Mouse (Mus musculus) c-Kit-positive CD71-negative TER-119-negative erythroid progenitor cells, embryonic 14.5 days (primary cell): Measurements from ENCODE around the gene Zdhhc17.

ENCODE experiments used
- DNase-seq: peaks from one replicate; pipeline ENCODE4 v3.0.0-alpha.2; 2013; ENCODE audit warnings: low read depth

Zdhhc17 gene

DNA sequence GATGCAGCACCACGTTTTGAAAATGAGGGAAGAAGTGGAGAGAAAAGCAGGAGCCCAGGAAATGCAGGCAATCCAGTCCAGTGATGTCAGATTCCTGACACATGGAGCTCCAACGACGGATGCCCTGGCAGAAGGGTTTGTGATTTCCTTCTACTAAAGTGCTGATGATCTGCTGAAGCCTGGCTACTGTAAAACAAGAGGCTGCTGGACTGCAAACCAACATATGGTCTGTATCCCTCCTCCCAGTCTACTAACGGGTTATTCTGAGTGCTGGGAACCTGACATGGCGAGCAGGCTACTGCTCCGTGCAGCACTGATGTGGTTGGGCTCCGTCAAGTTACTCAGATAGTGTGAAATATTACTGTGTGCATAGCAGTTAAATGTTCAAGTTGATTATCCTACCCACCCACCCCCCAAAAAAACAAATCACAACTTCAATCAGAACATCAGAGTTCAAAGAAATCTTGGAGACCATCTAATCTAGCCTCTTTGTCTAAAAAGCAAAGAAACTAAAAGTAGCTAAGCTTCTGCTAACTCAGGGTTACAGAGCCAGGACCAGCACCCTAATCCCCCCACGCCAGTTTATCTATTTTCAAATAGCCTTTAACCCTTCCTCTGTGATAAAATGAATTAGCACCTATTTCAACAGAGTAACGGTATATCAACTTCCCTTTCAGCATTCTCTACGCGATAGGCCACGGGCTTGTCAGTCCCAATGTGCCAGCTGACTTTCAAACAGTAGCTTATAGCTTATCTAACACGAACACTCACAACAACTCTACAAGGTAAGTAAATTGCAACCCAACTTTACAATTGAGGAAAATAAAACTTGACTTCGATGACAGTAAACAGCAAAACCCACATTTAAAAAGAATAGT, 4.1 kb downstream of the Zdhhc17 start:
- DNase-seq = no peak

DNA sequence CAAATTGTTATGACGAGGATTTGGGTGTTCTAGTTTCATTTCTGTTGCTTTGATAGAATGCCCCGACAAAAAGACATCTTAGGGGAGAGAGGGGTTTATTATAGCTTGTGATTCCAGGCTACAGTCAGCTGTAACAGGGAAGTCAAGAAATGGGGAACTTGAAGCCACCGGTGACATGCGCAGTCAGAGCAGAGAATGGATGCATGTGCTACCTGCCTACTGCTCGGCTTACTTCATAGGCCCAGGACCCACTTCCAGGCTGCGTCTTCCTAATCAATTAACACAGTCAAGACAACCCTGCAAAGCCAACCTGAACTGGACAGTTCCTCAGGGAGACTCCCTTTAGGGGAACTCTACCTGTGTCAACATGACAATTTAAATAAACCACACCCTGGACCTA, 5.7 kb downstream of the Zdhhc17 start:
- no peak for DNase-seq

DNA sequence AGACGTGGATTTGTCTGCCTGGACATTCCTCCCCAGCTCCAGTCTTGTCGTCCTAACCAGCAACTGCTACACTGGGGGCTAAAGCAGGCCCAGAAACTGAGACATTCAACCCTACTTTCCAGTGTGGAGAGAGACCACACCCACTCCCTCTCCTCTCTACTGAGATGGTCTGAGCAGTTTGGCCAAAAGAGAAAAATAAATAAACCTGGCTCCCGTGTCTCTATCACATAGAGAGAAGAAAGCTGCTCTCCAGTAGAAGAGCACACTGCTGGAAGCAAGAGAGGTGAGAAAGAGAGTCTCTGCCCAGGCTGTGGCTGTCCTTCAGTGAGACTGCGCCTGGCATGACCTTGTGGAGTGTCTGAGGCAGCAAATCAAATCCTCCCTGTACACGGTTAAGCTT, 10.7 kb downstream of the Zdhhc17 start:
- no peak for DNase-seq

DNA sequence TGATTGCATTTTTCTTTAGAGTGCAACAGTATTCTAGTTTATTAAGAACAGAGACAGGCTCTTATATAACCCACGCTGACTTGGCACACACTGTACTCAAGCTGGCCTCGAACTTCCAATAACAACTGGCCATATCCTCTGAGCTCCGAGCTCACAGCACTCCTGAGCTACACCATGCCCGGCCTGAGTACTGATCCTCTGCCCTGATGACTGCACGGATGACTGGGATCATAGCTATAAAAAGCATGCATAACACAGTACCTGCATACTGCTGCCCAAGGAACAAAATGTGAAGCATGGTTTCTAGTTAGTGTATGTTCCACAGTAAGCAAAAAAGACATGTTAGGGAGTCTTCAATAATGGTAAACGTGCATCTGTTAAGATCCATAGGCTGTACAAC, 12.8 kb downstream of the Zdhhc17 start:
- DNase-seq = no peak

DNA sequence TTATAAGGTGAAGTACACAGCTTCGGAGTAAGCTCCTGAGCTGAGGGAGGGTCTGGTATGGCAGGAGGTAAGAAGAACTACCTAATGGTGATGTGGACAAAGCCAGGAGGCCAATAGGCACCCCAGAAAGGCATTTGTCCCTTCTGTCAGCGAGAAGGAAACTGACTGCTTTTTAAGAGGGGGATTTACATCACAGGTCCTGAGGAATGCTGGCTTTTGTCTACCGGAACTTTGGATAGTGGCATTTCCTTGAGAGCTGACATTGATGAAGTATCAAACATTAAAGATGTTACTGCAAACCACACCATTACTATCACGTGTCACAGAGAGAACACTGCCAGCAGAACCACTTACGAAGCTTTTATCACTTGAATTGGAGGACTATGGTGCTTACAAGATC, 15.2 kb downstream of the Zdhhc17 start:
- DNase-seq = no peak

DNA sequence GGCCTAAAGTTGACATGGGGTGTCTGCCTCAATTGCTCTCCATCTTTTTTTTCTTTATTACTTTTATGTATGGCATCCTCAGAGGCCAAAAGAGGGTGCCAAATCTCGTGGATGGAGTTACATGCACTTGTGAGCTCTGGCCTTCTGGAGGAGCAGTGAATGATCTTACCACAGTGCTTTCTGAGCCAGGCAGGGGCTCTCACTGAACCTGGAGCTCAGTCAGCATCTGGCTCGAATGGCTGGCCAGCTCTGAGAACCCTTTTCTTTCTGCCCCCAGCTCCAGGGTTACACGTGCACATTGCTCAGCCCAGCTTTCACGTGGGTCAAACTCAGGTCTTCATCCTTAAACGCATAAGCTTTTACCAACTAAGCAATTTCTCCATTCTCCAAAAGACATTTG, 16.7 kb downstream of the Zdhhc17 start:
- no peak for DNase-seq

DNA sequence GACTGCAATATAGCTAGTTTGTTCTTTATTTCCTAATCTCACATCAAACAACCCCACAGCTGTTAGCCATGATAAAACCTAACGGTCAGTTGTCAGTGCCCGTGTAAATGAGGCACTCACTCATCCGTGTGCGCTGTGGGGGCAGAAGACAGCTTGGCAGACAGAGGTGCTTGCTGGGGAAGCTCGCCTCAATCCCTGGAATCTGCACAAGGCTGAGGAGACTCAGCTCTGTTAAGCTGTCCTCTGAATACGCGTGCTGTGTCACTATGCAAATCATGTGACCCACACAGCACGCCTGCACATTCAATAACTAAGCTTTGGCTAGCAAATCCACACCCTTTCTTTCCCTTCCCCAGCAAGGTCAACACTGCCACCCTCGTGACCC, 17.9 kb downstream of the Zdhhc17 start:
- no peak for DNase-seq

DNA sequence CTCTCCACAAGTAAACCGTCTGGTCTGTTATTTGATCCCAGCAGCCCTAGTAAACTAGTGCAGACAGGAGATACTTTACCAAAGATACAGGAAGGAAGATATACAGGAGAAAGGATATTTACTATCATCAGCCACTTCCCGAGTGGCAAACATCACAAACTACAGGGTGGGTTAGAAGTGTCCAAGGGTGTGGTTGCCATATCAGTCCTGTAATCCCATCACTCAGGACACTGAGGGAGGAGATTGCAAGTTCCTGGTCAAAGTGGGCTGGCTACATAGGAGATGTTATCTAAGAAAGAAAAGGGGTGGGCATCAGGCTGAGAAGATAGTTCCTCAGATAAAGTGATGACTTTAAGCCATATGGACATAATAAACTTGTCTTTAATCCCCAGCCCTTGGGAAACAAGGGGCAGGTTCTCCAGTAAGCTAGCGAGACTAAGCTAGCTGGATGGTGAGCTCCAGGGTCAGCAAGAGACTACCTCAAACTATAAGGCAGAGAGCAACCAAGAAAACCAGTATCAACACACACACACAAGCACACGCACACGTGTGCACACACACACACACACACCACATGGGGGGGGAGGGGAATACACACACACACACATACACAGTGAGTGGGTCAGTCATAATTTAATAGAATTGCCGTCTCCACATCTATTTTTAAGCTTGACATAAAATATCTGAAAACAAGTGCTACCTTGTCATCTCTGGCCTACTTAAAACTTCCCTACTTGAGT, 18.5 kb downstream of the Zdhhc17 start:
- no peak for DNase-seq

DNA sequence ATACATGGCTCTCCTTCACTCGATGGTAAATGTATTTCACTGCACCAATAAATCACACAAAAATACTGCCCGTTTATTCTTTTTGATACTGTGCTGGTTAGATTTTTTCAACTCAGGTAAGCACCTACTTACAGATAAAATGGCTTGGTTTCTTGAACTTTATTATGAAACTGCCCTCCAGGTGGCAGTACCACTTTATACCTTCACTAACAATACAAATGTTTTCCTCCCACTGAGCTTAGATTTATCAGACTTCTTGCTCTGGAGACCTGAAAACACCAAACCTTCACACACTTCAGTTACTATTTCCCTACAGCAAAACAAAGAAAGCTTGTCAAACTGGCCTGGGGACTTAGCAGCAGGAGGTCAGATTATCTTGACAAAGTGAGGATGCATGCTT, 20.2 kb downstream of the Zdhhc17 start:
- no peak for DNase-seq

DNA sequence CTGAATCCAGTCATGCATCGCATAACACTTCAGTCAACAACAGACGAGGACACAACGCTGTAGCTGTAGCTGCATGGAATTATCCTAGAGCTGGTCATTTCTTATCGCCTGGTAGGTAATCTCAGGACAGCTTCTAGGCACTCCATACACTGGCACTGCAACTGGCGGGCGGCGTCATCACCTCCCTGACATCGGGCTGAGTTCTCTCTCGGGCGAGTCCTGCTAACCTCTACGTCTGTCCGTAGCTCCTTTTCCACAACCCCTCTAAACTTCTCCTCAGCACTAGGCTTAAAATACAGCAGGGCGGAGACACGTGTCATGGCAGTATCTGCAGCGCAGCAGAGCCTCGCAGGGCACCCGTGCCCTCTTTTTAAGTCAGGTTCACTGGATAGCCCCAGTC, 23.3 kb downstream of the Zdhhc17 start:
- no peak for DNase-seq

DNA sequence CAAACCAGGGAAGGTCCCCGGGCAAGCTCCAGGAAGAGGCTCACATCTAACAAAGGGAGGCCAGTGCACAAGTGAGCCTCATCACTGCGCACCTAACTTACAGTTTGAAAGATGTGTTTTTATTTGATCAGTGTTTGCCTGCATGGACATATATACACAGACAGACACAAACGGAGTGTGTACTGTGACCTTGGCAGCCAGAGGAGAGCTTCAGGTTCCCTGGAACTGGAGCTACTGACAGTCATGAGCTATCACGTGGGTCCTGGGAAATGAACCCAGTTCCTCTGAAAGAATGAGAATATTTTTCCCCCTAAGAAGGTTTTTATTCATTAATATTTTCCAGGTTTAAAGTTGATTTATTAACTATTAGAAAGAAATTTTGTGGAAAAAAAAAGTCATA, 27.2 kb downstream of the Zdhhc17 start:
- DNase-seq = no peak

DNA sequence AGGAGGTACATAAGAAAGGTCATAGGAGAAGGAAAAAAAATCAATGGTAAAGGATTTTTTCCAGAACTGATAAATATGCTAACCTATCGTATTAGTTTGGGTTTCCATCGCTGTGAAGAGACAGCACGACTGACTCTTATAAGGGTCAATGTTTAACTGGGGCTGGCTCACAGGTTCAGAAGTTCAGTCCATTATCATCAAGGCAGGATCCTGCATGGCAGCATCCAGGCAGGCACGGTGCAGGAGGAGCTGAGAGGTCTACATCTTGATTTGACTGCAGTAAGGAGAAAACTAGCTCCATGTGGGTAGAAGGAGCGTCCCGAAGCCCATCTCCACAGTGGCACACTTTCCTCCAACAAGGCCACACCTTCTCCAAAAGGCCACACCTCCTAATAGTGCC, 29.5 kb downstream of the Zdhhc17 start:
- DNase-seq = no peak

DNA sequence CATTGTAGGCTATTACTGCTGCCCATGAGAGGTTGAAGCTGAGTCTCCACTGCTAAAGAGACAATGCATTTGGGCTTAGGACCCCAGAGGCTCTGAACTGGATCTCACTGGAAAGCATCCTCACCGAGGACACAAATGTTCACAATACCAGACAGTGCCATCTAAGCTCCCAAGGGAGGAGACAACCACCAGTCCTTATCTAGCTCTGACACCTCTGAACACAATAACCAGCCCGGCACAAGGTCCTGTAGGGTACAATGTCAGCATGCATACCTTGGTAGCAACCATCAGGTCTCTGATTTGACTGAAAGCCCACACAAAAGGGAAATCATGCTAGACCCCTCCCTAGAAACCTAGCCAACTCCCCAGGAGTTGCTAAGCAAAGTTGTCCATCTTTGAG, 30.5 kb downstream of the Zdhhc17 start:
- no peak for DNase-seq

DNA sequence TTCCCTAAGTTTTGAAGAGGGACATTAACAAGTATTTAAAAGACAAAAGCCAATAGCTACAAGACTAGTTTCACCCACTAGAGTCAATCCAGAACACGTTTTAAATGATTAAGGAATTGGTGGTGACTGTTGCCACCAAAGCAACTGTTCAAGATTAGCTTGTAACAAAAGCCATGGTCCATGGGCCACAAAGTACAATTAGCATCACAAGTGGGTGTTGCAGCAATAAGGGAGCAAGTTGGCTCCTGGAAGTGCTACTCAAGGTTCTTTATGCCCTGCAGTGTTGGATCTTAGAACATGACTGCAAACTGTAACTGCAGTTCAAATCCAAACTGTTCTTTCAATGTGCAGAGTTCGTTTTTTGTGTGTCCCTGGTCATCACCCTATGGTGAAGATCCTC, 32.6 kb downstream of the Zdhhc17 start:
- no peak for DNase-seq

DNA sequence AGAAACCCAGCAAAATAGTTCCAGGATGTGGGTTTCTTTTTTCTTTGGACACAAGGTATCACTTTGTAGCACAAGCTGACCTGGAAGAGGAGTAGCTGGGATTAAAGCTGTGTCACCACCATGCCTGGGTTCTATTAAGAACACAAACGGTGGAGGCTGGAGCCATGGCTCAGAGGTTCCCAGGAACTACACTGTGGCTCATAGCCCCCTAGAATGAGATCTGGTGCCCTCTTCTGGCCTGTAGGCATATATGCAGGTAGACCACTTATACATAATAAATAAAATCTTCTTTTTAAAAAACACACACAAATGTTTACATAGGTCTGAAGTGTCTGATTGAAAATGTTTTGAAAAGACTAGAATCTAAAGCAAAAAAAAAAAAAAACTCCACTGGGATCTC, 33.9 kb downstream of the Zdhhc17 start:
- peak; percentile 35 for DNase-seq

DNA sequence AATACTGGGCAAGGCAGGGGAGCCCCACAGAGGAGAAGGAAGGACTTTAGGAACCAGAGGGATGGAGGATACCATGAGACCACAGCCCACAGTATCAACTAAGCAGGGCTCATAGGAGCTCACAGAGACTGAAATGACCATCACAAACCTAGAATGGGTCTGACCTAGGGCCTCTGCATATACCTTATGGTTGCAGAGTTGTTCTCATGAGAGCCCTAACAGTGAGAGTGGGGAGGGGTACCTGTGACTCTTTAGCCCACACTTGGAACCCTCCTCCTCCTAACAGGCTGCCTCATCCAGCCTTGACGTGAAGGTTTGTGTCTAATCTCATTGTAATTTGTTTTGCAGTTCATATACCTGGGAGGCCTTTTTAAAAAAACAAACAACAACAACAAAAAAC, 35.1 kb downstream of the Zdhhc17 start:
- DNase-seq = no peak

DNA sequence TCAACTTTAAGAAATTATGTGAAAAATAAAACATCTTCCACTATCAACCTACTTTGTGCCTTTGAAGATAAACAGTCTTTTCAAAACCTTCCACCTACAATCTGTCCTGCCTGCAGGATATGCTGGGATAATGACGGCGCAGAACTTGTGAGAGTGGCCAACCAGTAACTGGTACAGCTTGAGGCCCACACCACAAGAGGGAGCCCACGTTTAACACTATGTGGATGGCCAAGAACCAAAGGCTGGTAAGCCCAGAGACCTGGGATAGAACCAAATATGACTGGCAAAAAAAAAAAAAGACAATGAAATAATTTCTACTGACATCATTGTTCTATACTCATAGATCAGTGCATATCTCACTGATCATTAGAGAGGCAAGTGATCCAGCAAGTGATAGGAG, 35.5 kb downstream of the Zdhhc17 start:
- DNase-seq = no peak

DNA sequence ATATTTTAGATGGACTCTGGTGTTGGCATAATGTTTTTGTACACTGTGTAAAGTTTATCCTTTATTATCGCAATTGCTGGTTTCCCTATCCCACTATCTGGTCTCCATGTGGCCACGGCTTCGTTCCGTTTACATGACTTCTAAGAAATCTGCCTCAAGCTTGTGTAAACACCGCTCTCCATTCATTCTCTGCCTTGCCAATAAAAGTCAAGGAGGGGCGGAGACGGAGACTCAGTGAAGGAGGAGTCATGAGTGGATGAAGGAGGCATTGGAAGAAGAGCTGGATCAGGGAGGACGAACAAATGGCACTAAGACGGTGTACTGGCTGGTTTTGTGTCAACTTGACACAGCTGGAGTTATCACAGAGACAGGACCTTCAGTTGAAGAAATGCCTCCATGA, 37.9 kb downstream of the Zdhhc17 start:
- no peak for DNase-seq

DNA sequence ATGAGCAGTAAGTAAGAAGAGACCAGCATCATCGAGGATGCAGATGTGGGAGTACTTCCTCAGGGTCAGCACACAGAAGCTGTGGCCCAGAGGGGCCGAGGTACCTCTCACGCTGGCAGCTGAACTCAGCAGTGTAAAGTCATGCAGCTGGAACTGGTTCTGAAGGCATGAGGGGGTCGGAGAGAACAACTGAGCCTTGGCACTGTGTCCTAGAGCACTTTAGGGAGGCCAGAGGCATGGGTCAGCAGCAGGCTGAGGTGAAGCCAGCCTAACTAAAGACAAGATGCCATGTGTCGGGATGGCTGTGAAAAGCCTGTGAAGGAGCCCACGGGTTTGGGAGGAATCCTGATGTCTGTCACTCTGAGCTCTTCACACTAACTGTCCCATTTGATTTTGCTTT, 38.5 kb downstream of the Zdhhc17 start:
- DNase-seq = no peak

DNA sequence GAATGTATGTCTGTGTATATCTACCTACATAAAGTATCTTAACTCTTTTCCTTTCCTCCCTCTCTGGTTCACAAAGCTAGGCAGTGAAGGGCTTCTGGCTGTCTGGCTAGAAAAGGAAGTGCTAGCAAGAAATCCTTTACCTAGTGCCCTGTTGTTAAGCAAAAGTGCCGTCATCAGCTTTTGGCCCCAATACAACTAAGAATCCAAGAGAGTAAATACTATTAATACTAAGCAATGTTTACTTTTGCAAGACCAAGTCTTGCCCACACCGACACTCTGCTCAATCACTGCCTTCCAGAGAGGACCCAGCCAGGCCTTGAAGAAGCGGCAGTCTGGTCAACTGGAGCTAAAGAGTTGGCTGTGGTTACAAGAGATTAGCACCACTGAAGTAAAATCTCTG, 38.9 kb downstream of the Zdhhc17 start:
- DNase-seq = no peak

DNA sequence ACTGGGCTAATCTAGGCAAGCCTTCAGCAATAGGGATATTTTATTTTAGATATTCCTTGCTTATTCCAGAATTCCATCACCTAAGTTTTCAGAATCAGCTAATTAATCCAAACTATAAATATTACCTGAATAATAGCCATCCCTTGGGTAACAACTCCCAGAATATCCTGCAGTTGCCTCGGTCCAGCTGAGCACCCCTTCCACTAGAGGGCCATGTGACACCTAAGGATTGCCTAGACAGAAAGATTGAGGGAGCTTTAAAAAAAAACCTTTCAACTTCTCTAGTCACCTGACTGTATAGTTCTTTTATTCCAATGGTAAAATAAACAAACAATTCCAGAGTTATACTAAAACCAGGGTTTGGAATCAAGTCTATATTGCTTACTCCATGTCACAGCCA, 47.8 kb downstream of the Zdhhc17 start:
- no peak for DNase-seq

DNA sequence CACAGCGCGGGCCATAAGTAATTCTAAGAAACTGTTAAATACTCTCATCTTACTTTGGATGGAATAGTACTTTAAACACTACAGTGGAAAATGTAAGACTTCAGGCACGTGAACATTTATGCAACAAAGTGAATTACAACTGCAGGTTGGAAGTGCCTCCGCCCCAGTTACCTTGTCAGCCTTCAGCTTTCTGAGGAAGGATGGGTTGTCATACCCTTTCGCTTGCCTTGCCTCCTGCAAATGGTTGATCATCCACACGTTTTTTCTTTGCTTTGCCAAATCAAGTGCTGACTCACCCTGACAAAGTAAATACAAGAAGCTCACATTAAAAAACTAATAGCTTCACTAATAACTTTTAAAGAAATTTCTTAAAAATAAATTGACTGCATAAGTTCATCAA, 49.1 kb downstream of the Zdhhc17 start:
- DNase-seq = no peak

DNA sequence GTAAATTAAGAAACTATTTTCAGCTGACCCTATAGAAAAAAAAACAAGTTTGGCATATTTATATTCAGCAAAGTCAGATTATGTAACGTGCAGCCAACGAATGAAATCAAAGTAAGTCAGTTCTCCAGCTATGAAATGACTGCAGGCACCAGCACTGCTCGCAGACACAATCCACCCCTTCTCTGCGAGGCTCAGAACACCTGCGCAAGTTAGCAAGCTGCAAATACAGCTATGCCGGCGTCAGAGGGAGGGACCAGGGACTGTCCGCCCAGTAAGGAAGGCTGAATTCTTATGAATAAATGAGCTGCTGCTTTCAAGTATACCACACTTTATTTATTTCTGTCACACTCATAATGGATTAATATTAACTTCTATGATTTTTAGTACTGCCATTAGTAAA, 50.2 kb downstream of the Zdhhc17 start:
- DNase-seq = no peak

DNA sequence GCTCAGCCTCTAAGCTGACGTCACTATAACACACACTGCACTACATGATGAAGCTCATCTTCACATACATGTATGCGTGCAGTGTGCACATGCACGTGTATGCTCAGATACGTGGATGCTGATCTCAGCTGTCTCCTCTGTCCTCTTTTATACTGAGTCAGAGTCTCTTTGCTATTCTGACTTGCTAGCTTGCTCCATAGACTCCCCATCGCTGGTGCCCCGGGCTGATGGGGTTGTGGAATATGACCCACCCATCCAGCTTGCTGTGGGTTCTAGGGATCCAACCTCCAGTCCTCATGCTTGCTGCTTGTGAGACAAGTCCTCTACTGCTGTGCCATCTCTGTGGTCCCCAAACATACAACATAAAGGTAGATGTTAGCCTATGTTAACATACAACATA, 51.1 kb downstream of the Zdhhc17 start:
- DNase-seq = no peak
